Comparison of ENCODE assay signal across 7 mouse cellular contexts in the genomic region with DNA sequence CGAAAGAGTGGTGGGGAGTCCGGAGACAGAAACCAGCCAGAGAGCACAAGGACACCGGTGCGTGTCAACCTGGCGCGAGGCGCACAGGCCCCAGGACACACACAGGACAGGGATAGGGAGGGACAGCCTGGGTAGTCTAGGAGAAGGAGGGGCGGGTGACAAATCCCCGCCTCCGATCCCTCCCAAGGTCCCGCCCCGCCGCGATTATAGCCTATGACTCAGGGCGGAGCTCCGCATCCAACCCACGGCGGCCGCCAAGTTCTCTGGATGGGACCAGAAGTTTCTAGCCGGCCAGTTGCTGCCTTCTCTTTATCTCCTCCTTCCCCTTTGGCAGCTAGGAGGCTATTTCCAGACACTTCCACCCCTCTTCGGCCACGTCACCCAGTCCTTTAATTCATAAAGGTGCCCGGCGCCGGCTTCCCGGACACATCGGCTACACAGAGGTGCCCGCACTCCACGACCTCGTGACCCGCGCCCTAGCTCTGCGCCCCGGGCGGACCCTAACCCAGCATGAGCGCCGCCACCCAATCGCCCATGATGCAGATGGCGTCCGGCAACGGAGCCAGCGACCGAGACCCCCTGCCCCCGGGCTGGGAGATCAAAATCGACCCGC. TPM values are rescaled to one million over a fixed set of nuclear protein-coding genes. Genes with fewer than 3 reads are reported as not detected.
A peak's percentile ranks its signal among the peaks of the same experiment; 100 is the strongest.
DNase-seq lines count a peak whose midpoint lies in the region; TF ChIP-seq lines count a peak whose summit lies in the region.

TSS of gene Bag3 (plus strand) at position 268 of the 613 bp plus-strand sequence.

- peak within 1 kb of the TSS; percentile 93 for H3K27ac ChIP-seq in cortical plate, adult 2 months (ENCODE audit: insufficient read depth, low read length)
- H3K27ac ChIP-seq in midbrain, embryonic 10.5 days (replicated peaks): peak within 1 kb of the TSS; percentile 83

- peak; percentile 45; the same call in 1 of the 2 replicates for TF ChIP-seq POLR2A in cortical plate, adult 2 months (IDR thresholded peaks at IDR 0.05; ENCODE audit: extremely low read depth, insufficient read depth, low read length)

- under 1% methylated on average over 46 of the region's 46 CpGs for WGBS in midbrain, embryonic 10.5 days

- H3K27me3 ChIP-seq in midbrain, embryonic 10.5 days (ENCODE audit: low read depth, poor library complexity, severe bottlenecking): peaks cover 42% of the 10 kb centered on the region

- DNase-seq in adrenal gland, adult (ENCODE audit: inconsistent age in 2 of 2, low spot score in 1 of 2): peak; percentile 98 to 100
- peak; percentile 98 for DNase-seq in gastrocnemius, postnatal 10 days
- DNase-seq in induced T-regulatory cell, adult 2 months (ENCODE audit: low read depth): peak; percentile 92
- DNase-seq in left cerebral cortex, postnatal 36 days (ENCODE audit: low spot score in 2 of 2): peak; percentile 66 to 68
- peak; percentile 88 for DNase-seq in midbrain, embryonic 10.5 days (ENCODE audit: low spot score)
- DNase-seq in right cerebral cortex, postnatal 4 days: peak; percentile 71

- no peaks in the 10 kb centered on the region for H3K9me3 ChIP-seq in midbrain, embryonic 10.5 days (replicated peaks)

- no peak for TF ChIP-seq CTCF in cortical plate, adult 2 months (IDR thresholded peaks at IDR 0.05; ENCODE audit: extremely low read depth, insufficient read depth, low read length)

- no peaks in the 10 kb centered on the region for H3K36me3 ChIP-seq in midbrain, embryonic 10.5 days

- H3K4me3 ChIP-seq in cortical plate, adult 2 months (ENCODE audit: insufficient read depth, low read length): peak within 1 kb of the TSS; percentile 49
- H3K4me3 ChIP-seq in midbrain, embryonic 10.5 days: peak within 1 kb of the TSS; percentile 61

- no peaks in the 10 kb centered on the region for H3K4me1 ChIP-seq in cortical plate, adult 2 months (ENCODE audit: control insufficient read depth, insufficient read depth, low read length)
- peaks cover 22% of the 10 kb centered on the region for H3K4me1 ChIP-seq in midbrain, embryonic 10.5 days

- intact Hi-C loops in left cerebral cortex, postnatal 36 days (cut with DNase I): no loop called here

RNA-seq across cellular contexts. Expression of gene Bag3, which starts in this region (rescaled TPM):
- polyA plus RNA-seq in cortical plate, adult 2 months (2012; rRNA removed): 4.9 and 5.4 TPM in 2 replicates
- 10 to 100 TPM; 85.7 to 94.3 TPM for total RNA-seq in gastrocnemius, postnatal 10 days (2021)
- total RNA-seq in left cerebral cortex, postnatal 36 days (2021): 1 to 10 TPM; 6.0 to 7.7 TPM
- 6.4 and 7.2 TPM in 2 replicates for polyA plus RNA-seq in midbrain, embryonic 10.5 days (2016; fragmentation: Nextera tagmentation; extraction: Ambion mirVana)

Comparison
In these comparisons a context has a peak if more than half of its experiments do, and no peak if none do; other contexts are left out.
1. Peak in every context shown above with its lines: DNase-seq, H3K4me3 ChIP-seq and H3K27ac ChIP-seq.
2. RNA of gene Bag3 (total RNA-seq): 85.7 to 94.3 TPM in gastrocnemius, postnatal 10 days; 6.0 to 7.7 TPM in left cerebral cortex, postnatal 36 days; every median in the first group is over 10 times any median in the second.